Mouse (Mus musculus) intestine, embryonic 14.5 days (tissue): ENCODE measurements around the gene Vps9d1. TPM values are rescaled to one million over a fixed set of nuclear protein-coding genes. Genes with fewer than 3 reads are reported as not detected.
"Not testable (repeated sequence)": the region's sequence is repeated elsewhere in the genome, so short reads cannot be mapped to it uniquely, and the experiment has no call there.

Source experiments
- ATAC-seq: fragments of 200-750 bp; cut with Nextera tagmentation; replicated peaks from 2 replicates; pipeline ENCODE4 v1.8.0; 2017; ENCODE audit warnings: low read depth, moderate number of reproducible peaks, moderate TSS enrichment, moderate library complexity; ENCODE audit not compliant: low FRiP score, low TSS enrichment
- DNase-seq: peaks from one replicate; pipeline ENCODE4 v3.0.0-alpha.2; 2018; ENCODE audit warnings: low spot score
- H3K27ac ChIP-seq: fragments of 300-500 bp; sonication (generic); 2 replicates; pipeline ENCODE4 v1.5.1; 2014; ENCODE audit warnings: low read depth, mild to moderate bottlenecking, control low read depth
- H3K27me3 ChIP-seq: fragments of 300-500 bp; sonication (generic); replicated peaks from 2 replicates; pipeline ENCODE4 v1.6.1; 2014; ENCODE audit warnings: low read length, control low read depth; ENCODE audit not compliant: control insufficient read depth, insufficient read depth
- H3K36me3 ChIP-seq: fragments of 300-500 bp; sonication (generic); 2 replicates; pipeline ENCODE4 v1.6.1; 2014; ENCODE audit warnings: low read length, control low read depth; ENCODE audit not compliant: control insufficient read depth, insufficient read depth
- H3K4me1 ChIP-seq: fragments of 300-500 bp; sonication (generic); replicated peaks from 2 replicates; pipeline ENCODE4 v1.6.1; 2014; ENCODE audit warnings: low read length, control low read depth, mixed read lengths; ENCODE audit not compliant: control insufficient read depth, insufficient read depth
- H3K4me2 ChIP-seq: fragments of 300-500 bp; sonication (generic); 2 replicates; pipeline ENCODE4 v1.6.1; 2014; ENCODE audit warnings: low read length
- H3K4me3 ChIP-seq: fragments of 300-500 bp; sonication (generic); 2 replicates; pipeline ENCODE4 v1.5.1; 2014; ENCODE audit warnings: low read depth, low read length, control low read depth, mixed read lengths
- H3K9ac ChIP-seq: fragments of 300-500 bp; sonication (generic); 2 replicates; pipeline ENCODE4 v1.6.1; 2014; ENCODE audit warnings: mild to moderate bottlenecking, low read length
- H3K9me3 ChIP-seq: fragments of 300-500 bp; sonication (generic); 2 replicates; pipeline ENCODE4 v1.6.1; 2016; ENCODE audit warnings: low read length, control low read depth; ENCODE audit not compliant: control insufficient read depth
- WGBS: fragments of 180-500 bp; shearing (Covaris S2); extraction: QIAGEN DNeasy Blood & Tissue Kit; methylation state at CpG from one replicate; pipeline ENCODE4 v1.1.7; 2014; 5-methylcytosine and 5-hydroxymethylcytosine counted together
- polyA plus RNA-seq: library from polyadenylated mRNA; unstranded; fragments of >200 nt; fragmentation: Nextera tagmentation; extraction: Ambion mirVana; gene quantifications from 2 replicates; pipeline ENCODE4 v1.2.1, GENCODE M21; 2014

Vps9d1 gene
- polyA plus RNA-seq, 1 experiment from 2014 or later, result 23.2 TPM

DNA sequence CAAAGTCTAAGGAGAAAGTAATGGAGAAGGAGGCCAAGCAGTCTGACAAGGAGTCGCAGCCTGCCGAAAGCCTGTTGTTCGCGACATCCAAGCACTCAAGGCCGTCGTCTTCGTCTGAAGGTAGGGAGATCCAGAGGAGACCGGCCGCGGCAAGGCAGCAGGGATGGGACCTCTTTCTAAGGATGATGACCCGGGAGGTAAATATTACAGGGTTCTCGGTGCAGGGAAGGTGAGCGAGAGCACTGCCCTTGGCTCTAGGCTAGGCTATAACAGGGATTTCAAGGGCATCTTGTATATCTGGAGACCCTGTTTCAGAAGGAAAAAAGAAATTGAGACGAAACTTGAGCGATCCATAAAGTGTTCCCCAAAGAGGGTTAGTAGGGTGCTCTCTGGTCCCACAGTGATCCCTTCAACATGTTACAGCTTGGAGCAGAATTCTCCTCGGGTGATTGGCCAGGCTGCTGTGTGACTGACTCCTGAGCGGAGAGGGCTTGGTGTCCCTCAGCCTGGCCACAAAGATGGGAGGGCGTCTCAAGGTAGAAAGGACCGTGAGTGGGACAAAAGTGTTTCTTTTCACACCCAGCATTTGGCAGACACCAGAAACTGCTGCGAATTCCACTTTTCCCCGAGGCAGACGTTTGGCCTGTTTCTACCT lies 40.9 kb downstream of the Vps9d1 start:
- H3K4me3 ChIP-seq, result peak overlapping the region; percentile 77
- peaks cover 20% of the 10 kb centered on the region for H3K36me3 ChIP-seq
- H3K9ac ChIP-seq, result peak overlapping the region; percentile 96
- no peaks in the 10 kb centered on the region for H3K27me3 ChIP-seq
- ATAC-seq (peak; percentile 20), DNase-seq (no peak)
- peak overlapping the region; percentile 29; the same call in 1 of the 2 replicates for H3K27ac ChIP-seq
- peaks cover 17% of the 10 kb centered on the region for H3K4me1 ChIP-seq
- no peaks in the 10 kb centered on the region for H3K9me3 ChIP-seq
- peak overlapping the region; percentile 95 for H3K4me2 ChIP-seq
- 12% methylated on average over 22 of the region's 22 CpGs for WGBS

DNA sequence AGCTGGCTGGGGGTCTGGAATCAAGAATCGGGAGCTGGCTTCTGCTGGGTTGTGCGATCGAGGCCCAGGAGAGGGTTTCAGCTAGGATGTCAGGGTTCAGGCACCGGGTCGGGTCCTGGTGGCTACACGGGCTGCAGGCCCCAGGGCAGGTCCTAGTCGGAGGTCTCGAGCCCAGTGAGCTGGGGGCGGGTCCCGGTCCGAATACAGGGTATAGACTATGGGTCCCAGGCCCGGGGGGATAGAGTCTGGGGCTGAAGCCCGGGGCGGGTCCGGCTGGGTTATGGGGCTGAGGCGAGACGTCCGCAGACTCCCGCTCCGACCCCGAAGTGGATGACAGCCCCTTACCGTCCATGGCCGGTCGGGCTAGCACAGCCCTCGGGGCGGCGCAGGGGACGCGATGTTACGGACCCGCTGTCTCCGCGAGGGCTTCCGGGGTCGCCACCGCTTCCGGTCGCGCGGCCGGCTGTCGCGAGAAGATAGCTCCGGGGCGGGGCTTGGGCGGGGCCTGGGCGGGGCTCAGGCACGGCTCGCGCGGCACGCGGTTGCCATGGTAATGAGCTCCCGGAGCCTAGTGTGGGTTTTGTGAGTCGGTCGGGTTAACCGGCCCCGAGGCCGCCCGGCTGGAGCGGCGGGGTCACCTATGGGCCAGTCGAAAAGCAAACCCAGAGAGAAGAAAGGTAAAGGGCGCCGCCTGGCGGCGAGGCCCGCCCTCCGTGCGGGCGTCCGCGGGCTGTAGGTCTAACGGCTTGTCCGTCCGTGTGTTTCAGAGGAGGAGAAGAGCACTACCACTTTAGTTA lies 41.6 kb downstream of the Vps9d1 start, which contains the start of the genes Chmp1a and Spata33:
Gene Chmp1a, minus strand, starts transcription at position 443 of the 797 bp plus-strand sequence.
Gene Spata33, plus strand, starts transcription at position 512 of the 797 bp plus-strand sequence.
- ATAC-seq (peak; percentile 91), DNase-seq (peak; percentile 98)
- Histone ChIP-seq H3K27ac (peak within 1 kb of the TSS; percentile 29; the same call in 1 of the 2 replicates), H3K4me3 (peak within 1 kb of the TSS; percentile 77), H3K27me3 (no peaks in the 10 kb centered on the region), H3K4me2 (peak within 1 kb of the TSS; percentile 95), H3K36me3 (peaks cover 27% of the 10 kb centered on the region), H3K9ac (peak within 1 kb of the TSS; percentile 96), H3K4me1 (peaks cover 17% of the 10 kb centered on the region), H3K9me3 (no peaks in the 10 kb centered on the region)
- 1% methylated on average over 76 of the region's 76 CpGs for WGBS

DNA sequence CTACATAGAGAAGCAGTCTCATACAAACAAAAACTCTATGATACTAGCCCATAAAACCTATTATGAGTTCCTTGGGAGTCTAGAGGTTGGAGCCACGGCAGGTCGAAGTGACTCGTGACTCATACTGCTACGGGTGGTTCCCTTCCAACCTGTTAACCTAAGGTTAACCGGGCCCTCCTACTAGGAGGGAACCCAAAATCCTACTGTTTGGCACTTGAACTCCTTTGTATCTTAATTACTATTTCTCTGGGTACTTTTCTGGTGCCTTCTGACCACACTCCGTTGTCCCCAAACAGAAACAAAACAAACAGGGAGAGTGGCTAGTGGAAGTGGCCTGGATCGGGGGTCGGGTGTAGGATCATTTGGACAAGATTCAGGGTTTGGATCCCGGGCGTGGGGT lies 42.3 kb downstream of the Vps9d1 start:
- no peak for ATAC-seq
- Histone ChIP-seq H3K9me3 (no peaks in the 10 kb centered on the region), H3K4me3 (peak overlapping the region; percentile 77), H3K27me3 (no peaks in the 10 kb centered on the region), H3K9ac (peak overlapping the region; percentile 96), H3K27ac (no peak overlapping the region), H3K4me2 (peak overlapping the region; percentile 95), H3K4me1 (peaks cover 17% of the 10 kb centered on the region), H3K36me3 (peaks cover 34% of the 10 kb centered on the region)
- DNase-seq, result no peak
- WGBS, result 44% methylated on average over 10 of the region's 10 CpGs

DNA sequence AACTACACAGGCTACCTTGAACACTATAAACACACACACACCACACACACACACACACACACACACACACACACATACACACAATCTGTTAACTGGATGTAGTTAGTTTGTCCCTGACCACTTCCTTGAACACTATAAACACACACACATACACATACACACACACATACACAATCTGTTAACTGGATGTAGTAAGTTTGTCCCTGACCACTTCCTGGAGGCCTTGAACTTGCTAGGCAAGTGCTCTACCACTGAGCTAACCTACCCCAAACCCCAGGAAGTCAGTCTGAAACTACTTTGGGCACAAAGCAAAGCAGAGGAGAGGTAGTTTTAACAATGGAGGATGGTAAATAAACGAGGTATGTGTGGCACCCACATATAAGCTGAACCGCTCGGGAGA lies 50.6 kb downstream of the Vps9d1 start:
- no peak for ATAC-seq
- no peaks in the 10 kb centered on the region for H3K27me3 ChIP-seq

DNA sequence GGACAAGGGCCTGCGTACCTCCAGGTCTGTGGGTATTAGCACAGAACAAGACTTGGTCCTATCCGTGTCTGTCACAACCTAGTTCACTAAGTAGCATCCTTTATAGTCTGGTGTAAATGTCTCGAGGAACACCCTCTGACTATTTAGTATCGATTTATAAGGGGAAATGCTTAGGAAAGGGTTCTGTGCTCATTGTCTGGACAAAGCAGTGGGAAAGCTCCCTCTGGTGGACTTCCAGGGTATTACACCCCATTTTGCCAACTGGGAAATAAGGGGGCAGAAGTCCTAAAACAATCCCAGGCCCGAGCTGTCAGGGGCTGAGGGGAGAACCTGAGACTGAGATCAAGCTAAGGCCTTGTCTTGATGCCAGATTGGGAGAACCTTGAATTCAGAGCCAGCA lies 51.9 kb downstream of the Vps9d1 start:
- no peaks in the 10 kb centered on the region for H3K9me3 ChIP-seq
- H3K4me1 ChIP-seq, result no peaks in the 10 kb centered on the region
- no peak for ATAC-seq
- no peak overlapping the region for H3K27ac ChIP-seq
- peaks cover 20% of the 10 kb centered on the region for H3K36me3 ChIP-seq
- peak; percentile 95 for DNase-seq
- 30% methylated on average over 5 of the region's 5 CpGs for WGBS
- H3K27me3 ChIP-seq, result no peaks in the 10 kb centered on the region
- H3K4me2 ChIP-seq, result no peak overlapping the region
- H3K4me3 ChIP-seq, result no peak overlapping the region
- H3K9ac ChIP-seq, result no peak overlapping the region

More for the DNA sequence above, 50.6 kb downstream of the Vps9d1 start:
- no peak overlapping the region for H3K9ac ChIP-seq
- no peaks in the 10 kb centered on the region for H3K9me3 ChIP-seq
- no peak for DNase-seq
- no peak overlapping the region for H3K4me3 ChIP-seq
- H3K4me2 ChIP-seq, result no peak overlapping the region
- no peak overlapping the region for H3K27ac ChIP-seq
- WGBS, result 81% methylated on average over 3 of the region's 3 CpGs
- H3K36me3 ChIP-seq, result peaks cover 33% of the 10 kb centered on the region
- no peaks in the 10 kb centered on the region for H3K4me1 ChIP-seq

DNA sequence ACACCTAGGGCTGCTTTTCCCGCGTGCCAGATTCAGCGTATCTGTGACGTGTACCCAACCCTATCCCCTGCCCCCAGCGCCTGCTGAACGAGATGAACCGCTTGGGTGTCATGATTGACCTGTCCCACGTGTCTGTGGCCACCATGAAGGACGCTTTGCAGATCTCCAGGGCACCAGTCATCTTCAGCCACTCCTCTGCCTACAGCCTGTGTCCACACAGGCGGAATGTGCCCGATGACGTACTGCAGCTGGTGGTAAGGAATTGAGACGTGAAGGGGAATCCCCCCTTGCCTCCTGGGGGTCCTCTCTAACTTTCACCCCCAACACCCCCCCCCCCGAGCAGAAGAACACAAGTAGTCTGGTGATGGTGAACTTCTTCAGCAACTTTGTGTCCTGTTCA lies 54.3 kb downstream of the Vps9d1 start:
- ATAC-seq (no peak), DNase-seq (no peak)
- Histone ChIP-seq H3K9ac (no peak overlapping the region), H3K9me3 (no peaks in the 10 kb centered on the region), H3K4me2 (no peak overlapping the region), H3K4me3 (no peak overlapping the region), H3K27ac (no peak overlapping the region), H3K27me3 (no peaks in the 10 kb centered on the region), H3K4me1 (no peaks in the 10 kb centered on the region), H3K36me3 (no peaks in the 10 kb centered on the region; the same call in 1 of the 2 replicates)
- WGBS, result 58% methylated on average over 14 of the region's 14 CpGs

DNA sequence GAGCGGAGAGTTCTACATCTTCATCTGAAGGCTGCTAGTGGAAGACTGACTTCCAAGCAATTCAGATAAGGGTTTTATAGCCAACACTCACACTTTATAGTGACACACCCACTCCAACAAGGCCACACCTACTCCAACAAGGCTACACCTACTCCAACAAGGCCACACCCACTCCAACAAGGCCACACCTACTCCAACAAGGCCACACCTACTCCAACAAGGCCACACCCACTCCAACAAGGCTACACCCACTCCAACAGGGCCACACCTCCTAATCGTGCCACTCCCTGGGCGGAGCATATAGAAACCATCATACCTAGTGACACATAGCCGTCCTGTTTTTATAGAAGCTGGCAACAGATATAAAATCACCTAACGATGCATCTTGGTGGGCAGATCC lies 57.1 kb downstream of the Vps9d1 start:
- H3K36me3 ChIP-seq, H3K4me3 ChIP-seq, H3K4me2 ChIP-seq, H3K9me3 ChIP-seq, ATAC-seq, DNase-seq, H3K9ac ChIP-seq, H3K27me3 ChIP-seq, H3K4me1 ChIP-seq, H3K27ac ChIP-seq: not testable (repeated sequence)
- WGBS, result 74% methylated on average over 5 of the region's 5 CpGs

DNA sequence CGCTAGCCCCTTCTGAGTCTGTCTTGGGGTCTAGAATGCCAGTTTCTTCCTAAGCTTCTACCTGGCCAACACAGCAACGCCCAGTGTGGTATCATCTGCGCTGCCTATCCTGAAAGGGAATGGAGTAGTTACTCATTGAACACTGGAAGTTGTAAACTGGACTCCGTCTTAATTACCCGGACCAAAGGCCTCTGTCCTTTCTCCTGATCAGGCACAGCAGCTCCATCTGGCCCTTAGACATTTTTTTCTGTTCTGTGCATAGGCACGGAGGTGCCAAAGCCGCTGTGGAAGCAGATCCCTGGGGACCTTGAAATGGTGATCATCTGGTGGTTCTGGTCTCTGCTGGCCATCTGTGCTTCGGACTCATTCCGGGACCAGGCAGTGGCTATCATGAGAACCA lies 60.4 kb downstream of the Vps9d1 start:
- no peak for ATAC-seq
- Histone ChIP-seq H3K9ac (no peak overlapping the region), H3K27me3 (no peaks in the 10 kb centered on the region)

More for the DNA sequence above, 60.4 kb downstream of the Vps9d1 start:
- 82% methylated on average over 9 of the region's 9 CpGs for WGBS
- H3K4me3 ChIP-seq, result no peak overlapping the region
- H3K4me1 ChIP-seq, result no peaks in the 10 kb centered on the region
- H3K9me3 ChIP-seq, result no peaks in the 10 kb centered on the region
- no peak overlapping the region for H3K4me2 ChIP-seq
- H3K27ac ChIP-seq, result no peak overlapping the region
- DNase-seq, result no peak
- H3K36me3 ChIP-seq, result no peaks in the 10 kb centered on the region
